Mouse (Mus musculus) liver, embryonic 14.5 days (tissue): ENCODE data around the gene Fam227b. TPM values are rescaled to one million over a fixed set of nuclear protein-coding genes. Genes with fewer than 3 reads are reported as not detected.

Experiments
- ATAC-seq: fragments of 200-750 bp; cut with Nextera tagmentation; 2 replicates; pipeline ENCODE4 v1.8.0; 2017; ENCODE audit warnings: moderate number of reproducible peaks, mild to moderate bottlenecking, moderate library complexity; ENCODE audit not compliant: insufficient read depth
- DNase-seq, 3 experiments: peaks; one replicate each; pipeline ENCODE4 v3.0.0-alpha.2; 2012 to 2013; ENCODE audit warnings: low read depth in 3 of 3, low spot score in 3 of 3
- H3K27ac ChIP-seq: fragments of 300-500 bp; sonication (generic); 2 replicates; pipeline ENCODE4 v1.5.1; 2014; ENCODE audit warnings: moderate library complexity, mild to moderate bottlenecking, control low read depth, inconsistent platforms
- H3K27me3 ChIP-seq: fragments of 300-500 bp; sonication (generic); 2 replicates; pipeline ENCODE4 v1.6.1; 2014; ENCODE audit warnings: mild to moderate bottlenecking, low read length, moderate library complexity; ENCODE audit not compliant: control insufficient read depth, insufficient read depth
- H3K36me3 ChIP-seq: fragments of 300-500 bp; sonication (generic); replicated peaks from 2 replicates; pipeline ENCODE4 v1.6.1; 2014; ENCODE audit warnings: low read depth; ENCODE audit not compliant: control insufficient read depth, insufficient read depth
- H3K4me1 ChIP-seq, 2 experiments: fragments of 200-500 bp in 1 of 2; fragments of 300-500 bp in 1 of 2; sonication (generic) in 1 of 2; replicated peaks; 2 replicates each; pipeline ENCODE4 v1.6.1; 2012 to 2014; ENCODE audit warnings: antibody characterized with exemption in 1 of 2, inconsistent platforms in 1 of 2, low read length in 1 of 2; ENCODE audit not compliant: control insufficient read depth in 2 of 2, insufficient read depth in 2 of 2
- H3K4me2 ChIP-seq: fragments of 300-500 bp; sonication (generic); 2 replicates; pipeline ENCODE4 v1.6.1; 2014; ENCODE audit warnings: low read depth, mild to moderate bottlenecking, control low read depth, moderate library complexity
- H3K4me3 ChIP-seq, 2 experiments: fragments of 200-500 bp in 1 of 2; fragments of 300-500 bp in 1 of 2; sonication (generic) in 1 of 2; 2 replicates each; pipeline ENCODE4 v1.5.1; 2012 to 2014; ENCODE audit warnings: low read depth in 2 of 2, low read length in 2 of 2, mild to moderate bottlenecking in 2 of 2, control low read depth in 1 of 2, inconsistent platforms in 1 of 2, moderate library complexity in 1 of 2; ENCODE audit not compliant: insufficient read depth in 1 of 2
- H3K9ac ChIP-seq: fragments of 300-500 bp; sonication (generic); replicated peaks from 2 replicates; pipeline ENCODE4 v1.6.1; 2014; ENCODE audit warnings: mild to moderate bottlenecking, control low read depth, moderate library complexity
- H3K9me3 ChIP-seq: fragments of 300-500 bp; sonication (generic); 2 replicates; pipeline ENCODE4 v1.6.1; 2016; ENCODE audit warnings: low read length, mixed read lengths; ENCODE audit not compliant: control insufficient read depth
- CTCF ChIP-seq: IDR thresholded peaks from 2 replicates; pipeline ENCODE4 v1.5.1; 2016; ENCODE audit warnings: antibody characterized with exemption, low read depth, control low read depth
- EP300 ChIP-seq: IDR thresholded peaks from 2 replicates; pipeline ENCODE4 v1.6.1; 2016; ENCODE audit warnings: antibody characterized with exemption, low read depth
- WGBS: fragments of 180-500 bp; shearing (Covaris S2); extraction: QIAGEN DNeasy Blood & Tissue Kit; methylation state at CpG from one replicate; pipeline ENCODE4 v1.1.7; 2014; ENCODE audit not compliant: insufficient replicate concordance; 5-methylcytosine and 5-hydroxymethylcytosine counted together
- polyA plus RNA-seq, 2 experiments: library from polyadenylated mRNA; depleted of rRNA in 1 of 2; stranded (reverse) in 1 of 2; unstranded in 1 of 2; fragments of >200 nt; fragmentation: Nextera tagmentation in 1 of 2; extraction: Ambion mirVana in 1 of 2; gene quantifications; 2 replicates each; pipeline versions ENCODE4 v1.2.1 to v1.2.3; 2012 to 2014

Gene Fam227b
- polyA plus RNA-seq, 2 experiments: not detected

GRCm38 (mm10) chr2:126061037-126061773 lies 90.6 kb downstream of the Fam227b start:
- WGBS: 70% methylated on average over 17 of the region's 17 CpGs
- ATAC-seq: no peak
- no peak for DNase-seq
- Histone ChIP-seq H3K4me2 (no peak overlapping the region), H3K27me3 (no peaks in the 10 kb centered on the region), H3K9me3 (no peaks in the 10 kb centered on the region), H3K36me3 (no peaks in the 10 kb centered on the region), H3K27ac (no peak overlapping the region), H3K4me1 (no peaks in the 10 kb centered on the region), H3K9ac (no peak overlapping the region), H3K4me3 (no peak overlapping the region)
- TF ChIP-seq CTCF (no peak), EP300 (no peak)

- ATAC-seq: no peak
- no peak for DNase-seq
- H3K9ac ChIP-seq: no peak overlapping the region
- WGBS: 55% methylated on average over 4 of the region's 4 CpGs
- no peaks in the 10 kb centered on the region for H3K27me3 ChIP-seq
- H3K4me3 ChIP-seq: no peak overlapping the region
- H3K4me1 ChIP-seq: no peaks in the 10 kb centered on the region
- no peak overlapping the region for H3K4me2 ChIP-seq
- H3K36me3 ChIP-seq: no peaks in the 10 kb centered on the region
- TF ChIP-seq CTCF (no peak), EP300 (no peak)
- no peaks in the 10 kb centered on the region for H3K9me3 ChIP-seq
- H3K27ac ChIP-seq: no peak overlapping the region
These were observed 91.2 kb downstream of the Fam227b start for GRCm38 (mm10) chr2:126060595-126060994.

GRCm38 (mm10) chr2:126053657-126054056 lies 98.1 kb downstream of the Fam227b start:
- Histone ChIP-seq H3K4me3 (no peak overlapping the region), H3K9me3 (no peaks in the 10 kb centered on the region), H3K9ac (no peak overlapping the region), H3K4me1 (no peaks in the 10 kb centered on the region), H3K27ac (no peak overlapping the region), H3K27me3 (no peaks in the 10 kb centered on the region), H3K36me3 (no peaks in the 10 kb centered on the region), H3K4me2 (no peak overlapping the region)
- no peak for ATAC-seq
- no peak for DNase-seq
- 56% methylated on average over 5 of the region's 5 CpGs for WGBS
- TF ChIP-seq EP300: no peak
- no peak for TF ChIP-seq CTCF

- H3K4me1 ChIP-seq: no peaks in the 10 kb centered on the region
- H3K9ac ChIP-seq: no peak overlapping the region
- ATAC-seq (no peak), DNase-seq (no peak)
- no peak overlapping the region for H3K4me2 ChIP-seq
- no peak overlapping the region for H3K27ac ChIP-seq
- no peak for TF ChIP-seq CTCF
- no peak for TF ChIP-seq EP300
- H3K36me3 ChIP-seq: no peaks in the 10 kb centered on the region
- 53% methylated on average over 6 of the region's 6 CpGs for WGBS
- H3K9me3 ChIP-seq: no peaks in the 10 kb centered on the region
- no peaks in the 10 kb centered on the region for H3K27me3 ChIP-seq
- no peak overlapping the region for H3K4me3 ChIP-seq
These were observed 98.9 kb downstream of the Fam227b start for GRCm38 (mm10) chr2:126052749-126053557.

GRCm38 (mm10) chr2:126045621-126046020 lies 106.2 kb downstream of the Fam227b start:
- ATAC-seq: no peak
- Histone ChIP-seq H3K9me3 (no peaks in the 10 kb centered on the region), H3K4me3 (no peak overlapping the region), H3K27me3 (no peaks in the 10 kb centered on the region), H3K27ac (no peak overlapping the region), H3K36me3 (no peaks in the 10 kb centered on the region), H3K4me2 (no peak overlapping the region), H3K9ac (no peak overlapping the region), H3K4me1 (no peaks in the 10 kb centered on the region)
- no peak for DNase-seq
- no peak for TF ChIP-seq EP300
- TF ChIP-seq CTCF: no peak
- 66% methylated on average over 5 of the region's 5 CpGs for WGBS
